Mouse (Mus musculus) cortical plate, adult 2 months (tissue): Measurements from ENCODE around the gene St3gal3. TPM values are rescaled to one million over a fixed set of nuclear protein-coding genes. Genes with fewer than 3 reads are reported as not detected.

Source experiments
- H3K27ac ChIP-seq: fragments of 200-500 bp; 2 replicates; pipeline ENCODE4 v1.5.1; 2012; ENCODE audit warnings: low read length, control low read depth, inconsistent platforms; ENCODE audit not compliant: insufficient read depth
- H3K4me1 ChIP-seq: fragments of 200-500 bp; 2 replicates; pipeline ENCODE4 v1.6.1; 2011; ENCODE audit warnings: low read length; ENCODE audit not compliant: control insufficient read depth, insufficient read depth
- H3K4me3 ChIP-seq: fragments of 200-500 bp; 2 replicates; pipeline ENCODE4 v1.5.1; 2011; ENCODE audit warnings: mild to moderate bottlenecking, low read length, control low read depth; ENCODE audit not compliant: insufficient read depth
- CTCF ChIP-seq: fragments of 200-500 bp; IDR thresholded peaks from 2 replicates; pipeline ENCODE4 v1.5.1; 2011; ENCODE audit warnings: mild to moderate bottlenecking, control low read depth, low read length; ENCODE audit not compliant: insufficient read depth; ENCODE audit errors: extremely low read depth
- POLR2A ChIP-seq: fragments of 200-500 bp; IDR thresholded peaks from 2 replicates; pipeline ENCODE4 v1.6.1; 2011; ENCODE audit warnings: mild to moderate bottlenecking, low read length, control low read depth; ENCODE audit not compliant: insufficient read depth; ENCODE audit errors: extremely low read depth
- polyA plus RNA-seq: library from polyadenylated mRNA; depleted of rRNA; stranded (reverse); fragments of >200 nt; gene quantifications from 2 replicates; pipeline ENCODE4 v1.2.3, GENCODE M21; 2012

Gene St3gal3
- polyA plus RNA-seq, 1 experiment = 52.3 TPM

DNA sequence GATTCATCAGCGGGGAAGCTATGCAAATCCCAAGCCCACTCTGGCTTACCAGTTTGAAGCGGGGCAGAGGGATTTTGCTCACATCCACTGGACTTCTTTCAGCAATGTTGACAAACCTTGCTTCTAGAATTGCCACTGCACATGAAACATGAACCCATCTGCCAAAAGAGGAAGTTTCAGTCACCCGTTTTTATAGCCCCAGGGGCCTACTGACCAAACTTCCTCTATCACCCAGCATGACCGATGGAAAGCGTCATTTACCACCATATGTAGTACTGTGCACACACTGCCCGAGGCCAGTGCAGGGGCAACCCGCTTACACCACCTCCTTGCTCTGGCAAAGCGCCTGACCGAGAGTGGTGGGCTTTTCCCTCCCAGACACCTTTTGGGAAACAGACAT lies 9.6 kb upstream of the St3gal3 start:
- H3K27ac ChIP-seq = no peak overlapping the region
- no peaks in the 10 kb centered on the region for H3K4me1 ChIP-seq
- no peak overlapping the region for H3K4me3 ChIP-seq
- TF ChIP-seq CTCF = no peak
- no peak for TF ChIP-seq POLR2A

DNA sequence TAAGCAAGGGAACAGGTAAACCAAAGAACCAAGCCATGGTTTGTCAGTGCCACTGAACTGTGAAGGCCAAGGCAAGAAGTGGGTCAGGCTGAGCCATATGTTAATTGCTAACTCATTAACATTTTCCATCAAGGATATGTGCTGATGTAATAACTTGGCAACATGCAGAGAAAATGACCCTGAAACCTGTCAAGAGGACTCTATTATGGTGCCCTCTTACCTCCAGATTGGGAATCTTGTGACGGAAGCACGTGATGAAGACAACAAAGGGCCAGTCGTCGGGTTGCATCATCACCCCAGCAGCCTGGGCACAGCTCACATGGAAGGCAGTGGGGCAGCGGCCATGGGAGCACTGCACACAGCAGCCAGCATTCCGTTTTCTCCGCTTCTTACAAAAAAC lies 9.0 kb upstream of the St3gal3 start:
- TF ChIP-seq CTCF (no peak), POLR2A (no peak)
- H3K4me3 ChIP-seq = no peak overlapping the region
- H3K27ac ChIP-seq = no peak overlapping the region
- 0 out of 2 replicates have a peak, but pooled peaks cover 1% of the 10 kb centered on the region for H3K4me1 ChIP-seq

DNA sequence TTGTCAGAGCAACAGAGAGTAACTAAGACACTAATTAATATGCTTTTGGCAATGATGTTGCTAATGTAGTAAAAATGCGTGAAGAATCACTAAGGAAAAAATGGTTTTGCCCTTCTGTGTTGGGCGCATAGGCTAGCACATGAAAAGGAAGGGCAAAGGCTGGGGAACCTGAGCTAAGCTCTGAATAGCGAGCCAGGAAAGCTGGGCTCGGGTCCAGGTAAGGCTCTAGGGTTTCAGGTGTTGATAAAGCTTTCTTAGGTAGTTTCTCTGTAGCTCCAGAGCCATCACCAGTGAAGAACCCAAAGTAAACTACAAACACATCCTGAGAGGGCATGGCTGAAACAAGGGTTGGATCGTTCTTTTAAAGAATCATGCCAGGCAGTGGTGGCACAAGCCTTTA lies 6.8 kb upstream of the St3gal3 start:
- Histone ChIP-seq H3K4me3 (no peak overlapping the region), H3K4me1 (0 out of 2 replicates have a peak, but pooled peaks cover 4% of the 10 kb centered on the region), H3K27ac (no peak overlapping the region)
- no peak for TF ChIP-seq CTCF

DNA sequence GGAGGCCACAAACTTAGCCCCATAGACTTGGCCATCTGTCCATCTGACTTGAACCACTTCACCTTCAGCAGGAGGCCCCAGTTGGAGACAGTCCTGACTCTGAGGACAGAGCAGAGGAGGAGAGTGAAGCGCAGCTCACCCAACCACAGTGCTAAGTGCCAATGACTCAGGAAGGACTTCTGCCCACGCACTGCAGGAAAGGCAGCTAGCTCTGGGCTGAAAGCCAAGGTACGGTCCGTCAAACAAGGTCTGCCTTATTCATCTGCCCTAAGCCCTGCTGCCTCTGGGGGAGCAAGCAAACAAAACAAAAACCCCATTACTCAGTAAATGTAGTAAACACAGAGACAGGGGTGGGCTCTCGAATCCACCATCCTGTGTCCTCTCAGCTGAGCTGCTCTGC lies 4.2 kb upstream of the St3gal3 start:
- no peak for TF ChIP-seq POLR2A
- TF ChIP-seq CTCF = no peak
- Histone ChIP-seq H3K27ac (no peak overlapping the region), H3K4me3 (no peak overlapping the region), H3K4me1 (peaks cover 5% of the 10 kb centered on the region; the same call in 1 of the 2 replicates)

DNA sequence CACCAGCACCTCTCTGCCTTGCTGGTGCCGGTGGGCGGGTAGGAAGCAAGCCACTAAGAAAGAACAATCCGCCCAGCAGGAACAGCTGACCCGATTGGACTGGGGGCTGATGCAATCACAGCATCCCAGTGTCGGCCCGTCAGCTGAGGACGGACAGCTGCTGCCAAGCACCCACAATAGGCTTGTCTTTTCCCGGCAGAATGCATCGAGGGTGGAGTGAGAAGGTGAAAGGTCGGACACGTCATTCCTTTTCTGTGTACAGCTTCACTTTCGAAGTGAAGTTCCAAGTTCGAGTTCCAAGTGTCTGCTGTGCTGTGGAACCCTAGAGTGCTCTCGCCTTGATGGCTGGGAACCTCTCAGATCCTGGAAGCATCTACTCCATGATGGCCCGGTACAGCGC lies 3.1 kb upstream of the St3gal3 start:
- Histone ChIP-seq H3K4me3 (no peak overlapping the region), H3K4me1 (peaks cover 6% of the 10 kb centered on the region), H3K27ac (peak overlapping the region; percentile 24; the same call in 1 of the 2 replicates)
- TF ChIP-seq POLR2A (no peak), CTCF (no peak)

DNA sequence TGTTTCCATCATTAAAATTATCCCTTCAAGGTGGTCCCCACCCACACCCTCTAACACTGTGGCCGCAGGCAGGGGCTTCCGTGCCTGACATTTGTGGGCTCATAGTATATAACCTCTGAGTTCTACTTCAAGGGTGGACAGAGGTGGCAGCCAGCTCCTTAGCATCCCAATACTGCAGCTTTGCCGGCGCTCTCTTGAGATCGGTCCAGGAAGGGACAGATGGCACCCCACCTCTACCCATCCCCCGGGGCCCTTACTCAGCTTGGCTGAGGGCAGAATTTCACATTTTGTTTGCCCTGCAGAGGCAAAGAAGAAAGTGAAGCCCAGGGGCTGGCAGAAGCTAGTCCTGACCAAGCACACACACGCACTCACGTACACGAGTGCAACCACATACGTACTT lies 2.6 kb upstream of the St3gal3 start:
- TF ChIP-seq POLR2A = no peak
- TF ChIP-seq CTCF = no peak
- Histone ChIP-seq H3K27ac (no peak overlapping the region), H3K4me1 (peaks cover 6% of the 10 kb centered on the region), H3K4me3 (no peak overlapping the region)

DNA sequence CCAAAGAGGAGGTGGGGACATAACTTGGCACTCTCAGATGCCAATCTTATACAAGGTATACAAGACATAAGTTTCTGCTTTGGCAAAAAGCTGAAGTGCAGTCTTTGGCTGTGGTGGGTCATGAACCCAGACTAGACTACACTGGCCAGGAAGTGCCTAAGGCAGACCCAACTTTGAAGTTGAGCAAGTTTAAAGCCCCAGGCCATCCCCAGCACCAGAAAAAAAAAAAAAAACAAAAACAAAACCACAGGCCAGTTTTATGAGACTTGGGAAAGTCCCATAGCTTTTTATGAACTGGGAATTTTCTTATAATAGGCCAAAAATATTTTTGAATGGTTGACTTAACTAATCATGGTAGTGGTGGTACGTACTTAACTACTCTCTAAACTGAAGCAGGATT lies 700 bp upstream of the St3gal3 start:
- TF ChIP-seq CTCF = no peak
- TF ChIP-seq POLR2A = no peak
- peak overlapping the region; percentile 46 for H3K4me3 ChIP-seq
- H3K4me1 ChIP-seq = peaks cover 6% of the 10 kb centered on the region
- peak overlapping the region; percentile 48; the same call in 1 of the 2 replicates for H3K27ac ChIP-seq

DNA sequence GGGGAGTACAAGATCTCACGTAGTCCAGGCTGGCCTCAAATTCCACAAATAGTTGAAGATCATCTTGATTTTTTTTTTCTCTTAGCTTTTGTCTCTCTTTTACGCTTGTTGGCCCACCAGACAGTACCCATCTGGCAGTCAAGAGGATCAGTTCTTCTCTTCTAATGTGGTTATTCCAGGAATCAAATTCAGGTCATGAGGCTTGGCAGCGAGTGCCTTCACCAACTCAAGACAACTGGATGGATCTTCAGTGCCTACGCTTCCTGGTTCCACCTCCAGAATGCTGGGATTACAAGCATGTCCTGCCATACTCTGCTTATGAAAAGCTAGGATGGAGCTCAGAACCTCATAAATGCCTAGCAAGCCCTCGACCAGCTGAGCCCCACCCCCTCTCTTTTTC lies 3.4 kb downstream of the St3gal3 start:
- Histone ChIP-seq H3K27ac (no peak overlapping the region), H3K4me3 (no peak overlapping the region), H3K4me1 (peaks cover 3% of the 10 kb centered on the region)
- TF ChIP-seq CTCF = no peak
- no peak for TF ChIP-seq POLR2A

DNA sequence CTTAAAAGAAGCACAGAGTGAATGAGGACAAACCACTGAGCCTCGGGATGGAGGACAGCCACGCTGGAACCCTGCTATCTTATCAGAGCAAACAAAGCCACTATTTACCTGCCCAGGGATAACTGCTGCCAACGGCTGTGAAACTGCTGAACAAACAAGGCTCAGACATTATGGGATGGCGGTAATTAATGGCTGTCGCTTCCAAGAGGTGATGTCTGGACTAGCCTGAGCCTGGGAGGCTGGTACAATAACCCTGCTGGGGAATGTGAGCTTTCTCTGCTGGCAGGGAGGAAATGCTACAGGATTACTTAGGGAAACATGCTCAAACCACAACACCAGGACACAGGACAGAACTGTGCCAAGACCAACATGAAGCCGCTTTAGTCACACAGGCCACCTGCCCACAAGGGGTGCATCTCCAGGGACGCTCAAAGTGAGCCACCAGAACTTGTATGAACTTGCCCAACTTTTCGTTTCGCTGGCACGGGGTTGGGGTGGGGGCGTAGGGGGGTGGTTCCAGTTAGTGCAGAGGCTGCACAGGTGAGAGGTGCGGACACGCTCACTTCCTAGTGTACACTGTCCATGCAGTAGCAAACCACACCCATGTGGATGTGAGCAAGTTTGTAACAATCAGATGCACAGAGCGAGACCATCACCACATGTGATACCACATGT lies 11.5 kb downstream of the St3gal3 start:
- Histone ChIP-seq H3K27ac (no peak overlapping the region), H3K4me1 (0 out of 2 replicates have a peak, but pooled peaks cover 1% of the 10 kb centered on the region), H3K4me3 (no peak overlapping the region)
- TF ChIP-seq CTCF = no peak
- no peak for TF ChIP-seq POLR2A

DNA sequence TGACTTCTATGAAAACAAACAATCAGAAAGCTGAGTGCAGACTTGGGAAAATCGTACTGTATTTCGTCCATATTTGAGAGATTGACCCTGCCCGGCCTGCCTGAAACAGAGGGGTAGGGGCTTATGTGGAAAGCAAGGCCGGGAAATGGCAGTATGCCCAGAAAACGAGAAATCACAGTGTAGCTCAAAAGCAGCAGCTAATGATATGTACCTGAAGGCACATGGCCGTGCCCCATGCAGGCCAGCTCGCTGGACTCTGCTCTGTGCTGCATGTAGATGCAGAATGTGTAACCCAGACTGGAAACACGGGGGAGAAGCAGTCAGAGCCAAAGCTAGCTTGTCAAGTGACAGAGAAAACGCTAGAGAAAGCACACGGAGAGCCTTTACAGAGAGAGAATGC lies 12.6 kb downstream of the St3gal3 start:
- TF ChIP-seq POLR2A = no peak
- TF ChIP-seq CTCF = no peak
- Histone ChIP-seq H3K27ac (no peak overlapping the region), H3K4me1 (0 out of 2 replicates have a peak, but pooled peaks cover 1% of the 10 kb centered on the region), H3K4me3 (no peak overlapping the region)

DNA sequence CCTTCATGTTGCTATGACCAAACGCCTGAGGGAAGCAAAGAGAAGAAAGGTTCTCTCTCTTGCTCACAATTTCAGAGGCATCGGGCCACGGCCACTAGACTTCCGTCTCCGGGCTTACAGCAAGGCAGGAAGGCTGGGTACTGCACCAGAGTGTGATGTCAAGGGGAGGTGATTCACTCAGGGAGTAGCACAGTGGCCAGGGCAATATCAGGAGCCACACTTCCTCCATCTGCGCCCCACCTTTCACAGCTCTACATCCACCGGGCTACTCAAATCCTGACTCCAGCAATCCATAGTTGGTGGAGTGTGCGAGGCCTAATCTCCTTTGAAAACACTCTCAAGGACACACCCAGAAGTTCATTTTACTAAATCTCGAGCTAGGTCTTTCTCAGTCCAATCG lies 17.1 kb downstream of the St3gal3 start:
- TF ChIP-seq CTCF (no peak), POLR2A (no peak)
- H3K4me1 ChIP-seq = peaks cover 6% of the 10 kb centered on the region
- H3K27ac ChIP-seq = no peak overlapping the region

More for the DNA sequence above, 17.1 kb downstream of the St3gal3 start:
- H3K4me3 ChIP-seq = no peak overlapping the region
